Mouse (Mus musculus): ENCODE measurements at regions not wholly inside any gene's neighbourhood (a gene's known extent, or its start where the extent isn't known, plus 50 kb on each side); places are given as distances from the start of the nearest gene placed in this dataset.

GRCm38 (mm10) chr6:81733527-81733926, 189.9 kb upstream of the Gcfc2 start:
- no peak for DNase-seq (ENCODE audit: low spot score in 2 of 2)

- DNase-seq (ENCODE audit: low spot score in 2 of 2), result peak; percentile 48 to 70
Observed at GRCm38 (mm10) chr6:81738466-81738865, 185.0 kb upstream of the Gcfc2 start.

GRCm38 (mm10) chr6:81749681-81750080, 173.8 kb upstream of the Gcfc2 start:
- DNase-seq (ENCODE audit: low spot score in 2 of 2), result no peak

GRCm38 (mm10) chr6:81751631-81752030, 171.8 kb upstream of the Gcfc2 start:
- DNase-seq (ENCODE audit: low spot score in 2 of 2), result no peak

GRCm38 (mm10) chr6:81756242-81756641, 167.2 kb upstream of the Gcfc2 start:
- no peak for DNase-seq (ENCODE audit: low spot score in 2 of 2)

- DNase-seq (ENCODE audit: low spot score in 2 of 2), result no peak
Observed at GRCm38 (mm10) chr6:81758876-81759275, 164.6 kb upstream of the Gcfc2 start.

GRCm38 (mm10) chr6:81760181-81760580, 163.3 kb upstream of the Gcfc2 start:
- DNase-seq (ENCODE audit: low spot score in 2 of 2), result no peak

- DNase-seq (ENCODE audit: low spot score in 2 of 2), result no peak
Observed at GRCm38 (mm10) chr6:81765831-81766230, 157.6 kb upstream of the Gcfc2 start.

- no peak for DNase-seq (ENCODE audit: low spot score in 2 of 2)
Observed at GRCm38 (mm10) chr6:81766800-81767199, 156.7 kb upstream of the Gcfc2 start.

- DNase-seq (ENCODE audit: low spot score in 2 of 2), result peak in 1 of 2 experiments; percentile 7
Observed at GRCm38 (mm10) chr6:81768669-81769537, 154.6 kb upstream of the Gcfc2 start.

- no peak for DNase-seq (ENCODE audit: low spot score in 2 of 2)
Observed at GRCm38 (mm10) chr6:81770301-81770700, 153.2 kb upstream of the Gcfc2 start.

GRCm38 (mm10) chr6:81771862-81772261, 151.6 kb upstream of the Gcfc2 start:
- no peak for DNase-seq (ENCODE audit: low spot score in 2 of 2)

- DNase-seq (ENCODE audit: low spot score in 2 of 2), result no peak
Observed at GRCm38 (mm10) chr6:81782131-81782530, 141.3 kb upstream of the Gcfc2 start.

- peak in 1 of 2 experiments; percentile 25 for DNase-seq (ENCODE audit: low spot score in 2 of 2)
Observed at GRCm38 (mm10) chr6:81782815-81783435, 140.5 kb upstream of the Gcfc2 start.

- DNase-seq (ENCODE audit: low spot score in 2 of 2), result no peak
Observed at GRCm38 (mm10) chr6:81795281-81795680, 128.2 kb upstream of the Gcfc2 start.

- no peak for DNase-seq (ENCODE audit: low spot score in 2 of 2)
Observed at GRCm38 (mm10) chr6:81800822-81801221, 122.6 kb upstream of the Gcfc2 start.

GRCm38 (mm10) chr6:81801804-81802203, 121.7 kb upstream of the Gcfc2 start:
- no peak for DNase-seq (ENCODE audit: low spot score in 2 of 2)

GRCm38 (mm10) chr6:81805942-81806341, 117.5 kb upstream of the Gcfc2 start:
- DNase-seq (ENCODE audit: low spot score in 2 of 2), result no peak

GRCm38 (mm10) chr6:81808712-81809111, 114.8 kb upstream of the Gcfc2 start:
- DNase-seq (ENCODE audit: low spot score in 2 of 2), result peak in 1 of 2 experiments; percentile 39

GRCm38 (mm10) chr6:81815248-81815961, 108.1 kb upstream of the Gcfc2 start:
- DNase-seq (ENCODE audit: low spot score in 2 of 2), result peak in 1 of 2 experiments; percentile 38

GRCm38 (mm10) chr6:81815962-81816338, 107.5 kb upstream of the Gcfc2 start:
- no peak for DNase-seq (ENCODE audit: low spot score in 2 of 2)

- DNase-seq (ENCODE audit: low spot score in 2 of 2), result peak; percentile 71 to 77
Observed at GRCm38 (mm10) chr6:81817050-81817827, 106.2 kb upstream of the Gcfc2 start.
